Mouse (Mus musculus) heart, adult 11 months (tissue): ENCODE measurements around the gene Fdxacb1.

Experiments used
- DNase-seq: peaks from one replicate; pipeline ENCODE4 v3.0.0; 2022

Fdxacb1 gene

GRCm38 (mm10) chr9:50768107-50769002 lies at the start of gene Fdxacb1:
Gene Fdxacb1, plus strand, starts transcription at chr9:50768236.
- peak; percentile 100 for DNase-seq

- no peak for DNase-seq
Observed at GRCm38 (mm10) chr9:50718878-50719277, 49.2 kb upstream of the Fdxacb1 start.

GRCm38 (mm10) chr9:50721061-50721460 lies 47.0 kb upstream of the Fdxacb1 start:
- peak; percentile 94 for DNase-seq

GRCm38 (mm10) chr9:50722451-50722911 lies 45.6 kb upstream of the Fdxacb1 start:
- DNase-seq = peak; percentile 95

GRCm38 (mm10) chr9:50723406-50723805 lies 44.6 kb upstream of the Fdxacb1 start:
- DNase-seq = peak; percentile 96

- DNase-seq = no peak
Observed at GRCm38 (mm10) chr9:50724147-50724546, 43.9 kb upstream of the Fdxacb1 start.

GRCm38 (mm10) chr9:50724661-50725330 lies 43.2 kb upstream of the Fdxacb1 start:
- DNase-seq = no peak

- no peak for DNase-seq
Observed at GRCm38 (mm10) chr9:50725921-50726590, 42.0 kb upstream of the Fdxacb1 start.

- no peak for DNase-seq
Observed at GRCm38 (mm10) chr9:50727171-50727924, 40.7 kb upstream of the Fdxacb1 start.

GRCm38 (mm10) chr9:50727925-50728651 lies 39.9 kb upstream of the Fdxacb1 start:
- DNase-seq = peak; percentile 98

- no peak for DNase-seq
Observed at GRCm38 (mm10) chr9:50729600-50729999, 38.4 kb upstream of the Fdxacb1 start.

- no peak for DNase-seq
Observed at GRCm38 (mm10) chr9:50732560-50732959, 35.5 kb upstream of the Fdxacb1 start.

GRCm38 (mm10) chr9:50734989-50735388 lies 33.0 kb upstream of the Fdxacb1 start:
- no peak for DNase-seq

GRCm38 (mm10) chr9:50738914-50739870 lies 28.8 kb upstream of the Fdxacb1 start, which contains the start of gene Dixdc1:
Gene Dixdc1, minus strand, starts transcription at chr9:50739517.
- DNase-seq = peak; percentile 99

- DNase-seq = peak; percentile 80
Observed at GRCm38 (mm10) chr9:50740867-50741784, 26.9 kb upstream of the Fdxacb1 start.

- peak; percentile 73 for DNase-seq
Observed at GRCm38 (mm10) chr9:50742261-50742660, 25.8 kb upstream of the Fdxacb1 start.

- peak; percentile 62 for DNase-seq
Observed at GRCm38 (mm10) chr9:50742744-50743143, 25.3 kb upstream of the Fdxacb1 start.

GRCm38 (mm10) chr9:50745806-50746205 lies 22.2 kb upstream of the Fdxacb1 start:
- peak; percentile 73 for DNase-seq

- DNase-seq = peak; percentile 84
Observed at GRCm38 (mm10) chr9:50746214-50746677, 21.8 kb upstream of the Fdxacb1 start, which contains the start of gene 2310030G06Rik. Gene 2310030G06Rik, minus strand, starts transcription at chr9:50746536.
